Mouse (Mus musculus) small intestine, adult 2 months (tissue): Measurements from ENCODE around the gene Cdk5r1.

Source experiments
- CTCF ChIP-seq: fragments of 200-500 bp; IDR thresholded peaks from 2 replicates; pipeline ENCODE4 v1.5.1; 2012; ENCODE audit warnings: low read depth, mild to moderate bottlenecking, control low read depth, inconsistent platforms, low read length, moderate library complexity, mixed read lengths; ENCODE audit not compliant: insufficient replicate concordance, insufficient read length; ENCODE audit errors: extremely low read depth
- POLR2A ChIP-seq: fragments of 200-500 bp; IDR thresholded peaks from 2 replicates; pipeline ENCODE4 v1.6.1; 2012; ENCODE audit warnings: low read depth, mild to moderate bottlenecking, control low read depth, inconsistent platforms, low read length, moderate library complexity

- TF ChIP-seq CTCF (no peak), POLR2A (no peak)
Observed at GRCm38 (mm10) chr11:80522852-80523251, 46.0 kb downstream of the Cdk5r1 start.
